Mouse (Mus musculus) brain, embryonic 14.5 days (tissue): ENCODE results near the gene Fbxw21.

Source experiments
- CTCF ChIP-seq: fragments of 200-500 bp; IDR thresholded peaks from 2 replicates; pipeline ENCODE4 v1.5.1; 2012; ENCODE audit warnings: inconsistent platforms, mild to moderate bottlenecking, moderate library complexity, borderline replicate concordance; ENCODE audit not compliant: insufficient read depth, insufficient read length; ENCODE audit errors: extremely low read depth
- POLR2A ChIP-seq: fragments of 200-500 bp; IDR thresholded peaks from 2 replicates; pipeline ENCODE4 v1.6.1; 2012; ENCODE audit warnings: mild to moderate bottlenecking, inconsistent platforms, borderline replicate concordance; ENCODE audit not compliant: poor library complexity, insufficient read depth, insufficient read length, severe bottlenecking; ENCODE audit errors: extremely low read depth

DNA sequence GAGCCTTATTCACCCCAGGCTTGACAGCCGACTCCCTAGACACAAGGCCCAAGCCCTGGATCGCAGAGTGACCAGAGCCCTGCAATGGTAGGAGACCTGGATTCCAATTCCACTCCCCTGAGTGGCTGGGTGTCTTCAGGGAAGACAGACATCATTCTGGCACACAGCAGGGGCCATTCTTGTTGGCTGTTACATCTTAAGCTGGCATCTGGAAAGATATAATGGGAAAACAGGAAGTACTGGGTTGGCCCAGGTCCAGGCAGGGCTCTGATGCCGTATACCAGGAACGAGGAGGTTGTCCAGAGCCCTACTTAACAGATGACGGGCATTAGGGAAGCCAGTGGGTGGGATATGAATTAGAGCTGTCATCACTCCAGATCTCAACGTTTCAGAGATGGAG lies 38.6 kb downstream of the Fbxw21 start:
- TF ChIP-seq CTCF (no peak), POLR2A (no peak)
